Mouse (Mus musculus) myocyte (in vitro differentiated cells): ENCODE data around the gene Wsb1. TPM values are rescaled to one million over a fixed set of nuclear protein-coding genes. Genes with fewer than 3 reads are reported as not detected.

Experiments
- H3K27me3 ChIP-seq: one replicate; pipeline ENCODE4 v1.6.1; 2011; ENCODE audit not compliant: control insufficient read depth, insufficient read depth, insufficient read length
- H3K36me3 ChIP-seq: one replicate; pipeline ENCODE4 v1.6.1; 2011; ENCODE audit not compliant: control insufficient read depth, insufficient read depth
- H3K4me2 ChIP-seq: one replicate; pipeline ENCODE4 v1.6.1; 2011; ENCODE audit warnings: low read depth, control low read depth
- H3K4me3 ChIP-seq: one replicate; pipeline ENCODE4 v1.5.1; 2011; ENCODE audit warnings: mild to moderate bottlenecking, control low read depth, moderate library complexity
- H3K79me2 ChIP-seq: one replicate; pipeline ENCODE4 v1.6.1; 2011; ENCODE audit not compliant: control insufficient read depth, insufficient read depth
- H3ac ChIP-seq: one replicate; pipeline ENCODE4 v1.6.1; 2011; ENCODE audit not compliant: control insufficient read depth, insufficient read length
- CEBPB ChIP-seq: IDR thresholded peaks from 2 replicates; pipeline ENCODE4 v1.6.1; 2011; ENCODE audit warnings: mild to moderate bottlenecking, moderate library complexity; ENCODE audit not compliant: poor library complexity, insufficient read depth, severe bottlenecking
- E2F4 ChIP-seq: IDR thresholded peaks from one replicate; pipeline ENCODE4 v1.6.1; 2011; ENCODE audit warnings: mild to moderate bottlenecking, control low read depth, moderate library complexity; ENCODE audit not compliant: insufficient read depth
- MAX ChIP-seq: IDR thresholded peaks from one replicate; pipeline ENCODE4 v1.6.1; 2011; ENCODE audit warnings: low read depth, mild to moderate bottlenecking, control low read depth
- MYOD1 ChIP-seq, 3 experiments: IDR thresholded peaks; one replicate each; pipeline ENCODE4 v1.6.1; 2011; ENCODE audit warnings: control low read depth in 2 of 3, low read depth in 2 of 3, mild to moderate bottlenecking in 2 of 3, moderate library complexity in 1 of 3; ENCODE audit not compliant: insufficient read length in 2 of 3, control insufficient read depth in 1 of 3
- MYOG ChIP-seq, 3 experiments: IDR thresholded peaks; one replicate each; pipeline ENCODE4 v1.6.1; 2011; ENCODE audit warnings: control low read depth in 2 of 3, low read depth in 2 of 3, mild to moderate bottlenecking in 2 of 3; ENCODE audit not compliant: insufficient read length in 2 of 3, control insufficient read depth in 1 of 3, insufficient read depth in 1 of 3
- POLR2A ChIP-seq: IDR thresholded peaks from one replicate; pipeline ENCODE4 v1.6.1; 2011; ENCODE audit warnings: low read depth, mild to moderate bottlenecking, control low read depth, moderate library complexity; ENCODE audit not compliant: insufficient read length
- POLR2AphosphoS2 ChIP-seq: IDR thresholded peaks from one replicate; pipeline ENCODE4 v1.6.1; 2011; ENCODE audit warnings: low read depth, control low read depth; ENCODE audit not compliant: insufficient read length
- REST ChIP-seq: IDR thresholded peaks from one replicate; pipeline ENCODE4 v1.6.1; 2011; ENCODE audit warnings: mild to moderate bottlenecking, control low read depth, moderate library complexity; ENCODE audit not compliant: insufficient read depth, insufficient read length
- SRF ChIP-seq: IDR thresholded peaks from one replicate; pipeline ENCODE4 v1.6.1; 2011; ENCODE audit warnings: low read depth; ENCODE audit not compliant: control insufficient read depth, insufficient read length
- TCF12 ChIP-seq: IDR thresholded peaks from one replicate; pipeline ENCODE4 v1.6.1; 2011; ENCODE audit warnings: mild to moderate bottlenecking, control low read depth; ENCODE audit not compliant: poor library complexity, insufficient read depth, severe bottlenecking
- TCF3 ChIP-seq: IDR thresholded peaks from one replicate; pipeline ENCODE4 v1.6.1; 2011; ENCODE audit warnings: low read depth, control low read depth; ENCODE audit not compliant: insufficient read length
- USF1 ChIP-seq: IDR thresholded peaks from one replicate; pipeline ENCODE4 v1.6.1; 2011; ENCODE audit warnings: low read depth, mild to moderate bottlenecking, control low read depth, moderate library complexity
- polyA plus RNA-seq: library from polyadenylated mRNA; unstranded; fragments of >200 nt; fragmentation: generic; extraction: Trizol; gene quantifications from one replicate; pipeline ENCODE4 v1.2.1, GENCODE M21; 2012; ENCODE audit warnings: missing spikeins

The Wsb1 gene
- polyA plus RNA-seq, 1 experiment: 35.1 TPM

DNA sequence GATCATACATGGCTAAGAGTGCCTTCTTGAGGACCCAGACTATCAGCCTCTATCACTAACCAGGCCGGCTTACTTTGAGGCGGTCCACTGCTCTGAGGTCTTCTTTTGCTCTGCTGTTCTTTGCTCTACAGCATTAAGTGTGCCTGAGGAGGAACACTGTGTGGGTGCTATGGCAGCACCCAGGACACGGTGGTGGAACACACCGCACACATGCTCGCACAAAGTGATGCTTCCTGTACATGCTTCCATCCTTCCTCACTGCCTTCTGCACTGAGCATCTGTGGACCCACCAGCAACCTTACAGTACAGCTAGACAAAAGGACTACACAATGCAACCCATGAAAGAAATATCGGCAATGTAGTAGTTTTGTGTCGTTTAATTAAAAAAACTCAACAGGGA is 15.4 kb downstream of the Wsb1 start:
- Histone ChIP-seq H3K36me3 (peaks cover 72% of the 10 kb centered on the region), H3K4me3 (no peak overlapping the region), H3K4me2 (no peak overlapping the region), H3ac (no peak overlapping the region), H3K27me3 (no peaks in the 10 kb centered on the region), H3K79me2 (peaks cover 19% of the 10 kb centered on the region)
- no peak for TF ChIP-seq REST
- no peak for TF ChIP-seq MYOG (IDR thresholded peaks at IDR 0.05; ENCODE audit: control insufficient read depth in 1 of 3, insufficient read depth in 1 of 3, insufficient read length in 2 of 3, low read depth in 2 of 3)
- peak; percentile 66 for TF ChIP-seq POLR2AphosphoS2
- TF ChIP-seq MYOD1 (IDR thresholded peaks at IDR 0.05; ENCODE audit: control insufficient read depth in 1 of 3, insufficient read length in 2 of 3, low read depth in 2 of 3): no peak
- no peak for TF ChIP-seq SRF
- no peak for TF ChIP-seq MAX
- no peak for TF ChIP-seq TCF3
- peak; percentile 34 for TF ChIP-seq POLR2A
- no peak for TF ChIP-seq USF1

DNA sequence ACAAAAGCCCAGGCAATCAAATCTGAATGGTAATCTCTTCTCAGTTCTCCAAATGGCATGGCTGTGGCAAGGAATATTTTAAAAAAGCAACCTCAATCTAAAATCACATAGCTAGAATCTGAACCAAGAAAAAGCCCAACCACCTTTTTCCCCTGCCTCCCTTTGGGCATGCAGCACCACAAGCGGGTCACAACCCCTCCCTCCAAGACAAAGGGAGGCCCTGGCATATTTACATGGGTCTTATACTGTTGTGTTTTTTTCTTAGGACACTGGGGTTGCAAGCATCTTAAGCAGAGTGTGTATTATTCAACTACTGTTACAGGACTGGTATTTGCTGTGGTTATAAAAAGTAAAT is 16.1 kb downstream of the Wsb1 start:
- Histone ChIP-seq H3K4me2 (no peak overlapping the region), H3K4me3 (no peak overlapping the region), H3ac (no peak overlapping the region), H3K79me2 (peaks cover 12% of the 10 kb centered on the region), H3K36me3 (peaks cover 65% of the 10 kb centered on the region), H3K27me3 (no peaks in the 10 kb centered on the region)
- TF ChIP-seq USF1 (no peak), REST (no peak), SRF (no peak), POLR2AphosphoS2 (no peak), POLR2A (no peak), MYOD1 (IDR thresholded peaks at IDR 0.05; ENCODE audit: control insufficient read depth in 1 of 3, insufficient read length in 2 of 3, low read depth in 2 of 3) (no peak), MYOG (IDR thresholded peaks at IDR 0.05; ENCODE audit: control insufficient read depth in 1 of 3, insufficient read depth in 1 of 3, insufficient read length in 2 of 3, low read depth in 2 of 3) (no peak), TCF12 (no peak), E2F4 (no peak), TCF3 (no peak), MAX (no peak), CEBPB (no peak)

DNA sequence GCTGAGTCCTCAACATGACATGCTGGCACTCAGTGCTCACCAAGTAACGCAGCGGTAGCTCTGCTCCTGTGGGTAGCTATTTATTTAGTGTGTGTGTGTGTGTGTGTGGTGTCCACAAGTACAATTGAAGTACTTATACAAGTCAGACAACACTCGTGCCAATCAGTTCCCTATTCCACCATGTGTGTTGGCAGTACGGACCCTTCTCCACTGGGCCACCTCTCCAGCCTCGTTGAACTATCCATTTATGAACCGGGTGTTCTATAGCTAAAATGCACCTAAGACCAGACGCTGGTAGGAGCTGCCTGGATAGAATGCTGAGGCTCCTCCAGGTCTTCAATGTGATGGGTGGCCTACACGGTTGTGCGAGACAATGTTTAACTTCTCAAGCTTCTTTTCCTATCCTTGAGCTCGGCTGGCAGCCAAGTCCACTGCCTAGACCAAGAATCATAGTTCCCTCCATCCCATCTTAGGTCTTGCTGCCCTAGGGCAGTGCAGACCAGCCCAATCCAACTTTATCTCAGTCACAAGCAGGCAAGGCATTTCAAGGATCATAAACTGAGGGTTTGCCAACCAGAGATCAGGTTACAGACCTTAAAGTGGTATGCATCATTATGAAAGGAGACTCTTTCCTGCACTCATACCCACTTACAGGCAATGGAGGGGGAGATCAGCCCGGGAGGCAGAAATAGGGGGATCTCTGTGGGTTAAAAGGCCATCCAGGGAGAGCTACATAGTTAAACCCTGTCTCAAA is 16.6 kb downstream of the Wsb1 start:
- Histone ChIP-seq H3K27me3 (no peaks in the 10 kb centered on the region), H3ac (no peak overlapping the region), H3K4me2 (no peak overlapping the region), H3K36me3 (peaks cover 60% of the 10 kb centered on the region), H3K79me2 (peaks cover 7% of the 10 kb centered on the region), H3K4me3 (no peak overlapping the region)
- TF ChIP-seq TCF12: no peak
- TF ChIP-seq SRF: no peak
- TF ChIP-seq CEBPB: no peak
- TF ChIP-seq TCF3: no peak
- TF ChIP-seq POLR2A: no peak
- TF ChIP-seq POLR2AphosphoS2: no peak
- TF ChIP-seq MYOG (IDR thresholded peaks at IDR 0.05; ENCODE audit: control insufficient read depth in 1 of 3, insufficient read depth in 1 of 3, insufficient read length in 2 of 3, low read depth in 2 of 3): no peak
- no peak for TF ChIP-seq USF1
- no peak for TF ChIP-seq REST
- TF ChIP-seq MAX: no peak

DNA sequence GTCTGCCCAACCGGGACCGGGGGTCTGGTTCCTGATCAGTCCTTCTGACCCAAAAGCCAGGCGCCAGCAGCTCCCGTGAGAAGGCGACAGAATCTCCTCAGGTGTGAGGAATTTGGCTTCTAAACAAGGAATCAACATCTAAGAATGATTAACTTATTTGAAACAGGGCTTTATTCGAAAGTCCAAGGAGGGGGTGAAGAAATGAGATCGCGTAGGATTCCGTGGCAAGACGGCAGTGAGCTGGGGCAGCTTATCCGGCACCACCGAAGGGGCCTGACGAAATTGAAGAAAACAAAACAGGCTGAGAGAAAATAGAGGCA is 24.3 kb downstream of the Wsb1 start:
- Histone ChIP-seq H3K79me2 (no peaks in the 10 kb centered on the region), H3K4me3 (no peak overlapping the region), H3K27me3 (no peaks in the 10 kb centered on the region), H3K36me3 (no peaks in the 10 kb centered on the region), H3ac (no peak overlapping the region), H3K4me2 (no peak overlapping the region)
- TF ChIP-seq POLR2AphosphoS2: no peak
- TF ChIP-seq MYOD1 (IDR thresholded peaks at IDR 0.05; ENCODE audit: control insufficient read depth in 1 of 3, insufficient read length in 2 of 3, low read depth in 2 of 3): no peak
- TF ChIP-seq REST: no peak
- no peak for TF ChIP-seq MYOG (IDR thresholded peaks at IDR 0.05; ENCODE audit: control insufficient read depth in 1 of 3, insufficient read depth in 1 of 3, insufficient read length in 2 of 3, low read depth in 2 of 3)

DNA sequence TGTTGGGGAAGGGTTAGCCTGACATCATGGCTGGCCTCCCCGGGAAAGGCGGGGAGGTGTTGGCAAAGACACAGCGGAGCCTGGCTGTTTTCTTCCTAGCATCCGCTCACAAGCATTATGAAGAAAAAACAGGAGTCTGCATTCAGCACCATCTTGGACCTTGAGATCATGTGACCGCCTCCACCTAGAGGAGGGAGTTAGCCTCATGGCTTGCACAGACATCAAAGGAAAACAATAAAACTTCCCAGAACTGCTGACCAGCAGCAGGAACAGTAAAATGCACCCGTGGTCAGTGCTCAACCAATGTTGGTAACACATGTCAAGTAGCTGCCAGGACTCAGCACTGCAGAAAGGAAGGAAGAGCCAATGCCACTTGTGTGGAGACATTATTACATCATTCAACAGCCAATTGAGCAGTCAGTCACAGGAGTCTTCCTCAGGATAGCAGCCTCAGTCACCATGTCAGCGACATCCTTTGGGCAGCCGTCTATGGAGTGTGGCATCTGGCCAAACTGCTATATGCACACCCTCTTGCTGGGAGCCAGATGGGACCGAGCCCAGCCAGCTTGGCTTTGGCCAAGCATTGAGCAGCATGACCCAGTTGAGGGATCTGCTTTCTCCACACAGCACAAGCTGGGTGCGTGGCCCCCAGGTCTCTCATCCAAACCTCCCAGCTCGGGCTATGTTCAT is 24.8 kb downstream of the Wsb1 start:
- Histone ChIP-seq H3K79me2 (no peaks in the 10 kb centered on the region), H3K4me2 (no peak overlapping the region), H3ac (no peak overlapping the region), H3K27me3 (no peaks in the 10 kb centered on the region), H3K4me3 (no peak overlapping the region), H3K36me3 (no peaks in the 10 kb centered on the region)
- no peak for TF ChIP-seq MAX
- TF ChIP-seq CEBPB: no peak
- peak; percentile 30 for TF ChIP-seq USF1
- no peak for TF ChIP-seq TCF3
